Mouse (Mus musculus) ES-Bruce4 (cell line): ENCODE measurements around the gene Cpsf4l.

Source experiments
- CTCF ChIP-seq: IDR thresholded peaks from one replicate; pipeline ENCODE4 v1.8.1; 2011; ENCODE audit warnings: low read depth, low read length
- EP300 ChIP-seq: IDR thresholded peaks from 2 replicates; pipeline ENCODE4 v1.6.1; 2011; ENCODE audit warnings: low read depth, low read length; ENCODE audit not compliant: insufficient read depth
- POLR2A ChIP-seq: IDR thresholded peaks from one replicate; pipeline ENCODE4 v1.8.1; 2011; ENCODE audit warnings: low read length; ENCODE audit not compliant: insufficient read depth

DNA sequence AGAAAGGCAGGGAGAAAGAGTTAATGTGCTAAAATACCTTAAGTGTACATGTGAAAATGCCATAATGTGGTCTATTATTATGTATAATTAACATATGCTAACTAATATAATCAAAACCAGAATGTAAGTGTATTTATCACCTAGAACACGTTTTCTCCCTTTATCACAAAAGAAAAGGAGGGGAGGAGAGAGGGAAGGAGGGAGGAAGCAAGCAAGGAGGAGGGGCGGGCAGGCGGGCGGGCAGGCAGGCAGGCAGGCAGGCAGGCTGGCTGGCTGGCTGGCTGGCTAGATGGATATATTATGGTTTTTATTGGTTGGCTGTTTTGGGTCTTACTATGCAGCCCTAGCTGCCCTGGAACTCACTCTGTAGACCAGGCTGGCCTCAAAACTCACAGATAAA lies 40.1 kb downstream of the Cpsf4l start:
- TF ChIP-seq EP300 (no peak), POLR2A (no peak), CTCF (no peak)
